Mouse (Mus musculus) frontal cortex, postnatal 14 days (tissue): ENCODE data around the gene Rufy3.

Source experiments
- DNase-seq, 2 experiments: peaks; one replicate each; pipeline ENCODE4 v3.0.0; 2022; ENCODE audit warnings: low spot score in 2 of 2

Gene Rufy3

DNA sequence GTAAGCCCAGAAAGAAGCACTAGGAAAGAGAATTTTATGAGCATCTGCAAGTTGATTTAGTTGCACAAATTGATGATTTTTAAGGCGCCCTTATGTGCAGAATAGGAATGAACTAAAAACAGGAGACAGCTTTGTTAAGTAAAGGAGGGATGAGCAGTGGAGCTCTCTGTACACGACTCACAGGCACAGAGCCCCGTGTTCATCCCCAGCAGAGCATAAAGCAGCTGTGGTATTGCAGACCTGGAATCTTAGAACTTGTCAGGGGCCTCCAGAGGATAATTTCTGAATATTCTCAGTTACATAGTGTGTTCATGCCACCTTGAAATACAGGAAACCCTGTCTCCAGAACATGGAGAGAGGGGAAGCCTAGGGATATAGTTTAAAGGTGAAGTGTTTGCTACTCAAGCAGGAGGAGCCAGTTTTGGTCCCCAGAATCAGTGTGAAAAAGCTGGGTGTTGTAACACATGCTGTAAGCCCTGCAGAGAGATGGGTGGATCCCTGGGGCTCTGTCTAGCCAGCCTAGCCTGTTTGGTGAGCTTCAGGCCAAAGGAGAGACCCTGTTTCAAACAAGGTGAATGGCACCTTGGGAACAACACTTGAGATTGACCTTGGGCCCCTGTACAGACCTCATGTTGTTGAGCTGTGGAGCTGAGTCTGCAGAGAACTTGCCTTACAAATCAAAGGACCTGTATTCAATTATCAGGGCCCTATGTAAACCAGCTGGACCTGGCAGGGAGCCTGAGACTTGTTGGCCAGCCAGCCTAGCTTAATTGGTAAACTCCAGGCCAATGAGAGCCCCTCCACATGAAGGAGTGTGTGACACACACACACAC lies 10.9 kb downstream of the Rufy3 start:
- no peak for DNase-seq

DNA sequence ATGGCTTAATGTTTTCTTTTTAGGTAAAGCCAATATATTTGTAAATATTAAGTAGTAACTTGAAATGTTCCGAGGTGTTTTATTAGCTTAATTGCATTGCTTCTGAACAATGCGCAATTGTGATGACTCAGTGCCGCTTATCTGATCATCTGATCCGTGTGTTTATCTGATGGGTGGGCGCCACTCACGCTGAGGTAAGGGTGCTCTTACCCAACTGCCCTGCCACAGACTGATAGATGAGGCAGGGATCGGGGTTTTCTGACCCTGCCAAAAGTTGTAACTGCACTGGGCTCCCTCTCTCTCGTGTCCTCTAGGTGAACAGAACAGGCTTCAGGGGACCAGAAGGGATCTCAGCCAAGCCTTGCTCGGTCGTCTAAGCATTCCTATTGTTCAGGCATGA lies 15.8 kb downstream of the Rufy3 start:
- DNase-seq, result no peak

DNA sequence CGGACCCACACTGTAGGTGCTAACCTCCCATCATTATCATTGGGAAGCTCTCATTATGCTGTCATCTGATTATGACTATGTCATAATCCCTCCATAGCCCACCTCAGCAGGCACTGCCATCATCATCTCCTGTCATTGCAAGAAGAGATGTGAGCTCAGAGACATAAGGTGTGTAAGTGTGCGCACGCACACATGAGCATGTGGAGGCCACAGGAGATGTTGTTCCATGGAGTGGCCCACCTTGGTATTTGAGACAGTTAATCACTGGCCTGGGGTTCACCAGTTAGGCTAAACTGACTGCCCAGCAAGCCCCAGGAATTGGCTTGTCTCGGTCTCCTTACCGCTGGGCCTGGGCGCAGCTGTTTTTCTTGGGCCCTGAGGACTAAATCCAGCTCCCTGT lies 16.5 kb downstream of the Rufy3 start:
- no peak for DNase-seq

DNA sequence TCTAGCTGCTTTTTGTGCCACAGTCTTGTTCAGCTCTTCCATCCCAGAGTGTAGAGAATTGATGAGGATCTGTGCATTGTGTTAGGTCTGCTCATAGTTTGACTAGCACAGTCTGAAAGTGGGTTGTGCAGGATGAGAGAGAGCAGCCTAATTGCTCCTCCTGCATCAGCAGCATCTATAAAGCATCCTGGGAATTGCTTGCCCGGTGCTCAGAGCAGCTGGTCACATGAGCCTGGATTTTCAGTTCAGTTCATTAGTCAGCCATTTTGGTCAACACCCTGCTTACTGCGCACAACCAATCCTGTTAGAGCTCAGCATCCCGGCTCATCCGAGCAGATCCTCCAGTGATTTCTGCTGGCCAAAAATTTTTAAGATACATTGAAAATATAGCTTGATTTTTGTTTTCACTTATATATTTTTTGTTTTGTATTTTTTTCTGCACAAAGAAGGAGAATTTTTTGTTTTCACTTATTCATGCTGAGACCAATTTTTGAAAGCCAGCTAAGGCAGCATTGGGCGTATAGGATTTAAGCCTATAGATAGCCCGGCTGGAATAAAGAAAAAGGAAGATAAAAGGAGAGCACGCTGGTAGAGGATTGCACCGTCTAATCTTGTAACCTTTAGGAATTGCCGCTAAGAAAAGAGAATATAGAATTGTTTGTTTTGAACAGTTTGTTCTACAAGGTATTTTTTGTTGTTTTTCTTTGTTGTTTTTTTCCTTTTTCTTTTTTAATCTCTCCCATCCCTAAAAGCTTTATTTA lies 18.6 kb downstream of the Rufy3 start:
- DNase-seq, result peak; percentile 78 to 87

DNA sequence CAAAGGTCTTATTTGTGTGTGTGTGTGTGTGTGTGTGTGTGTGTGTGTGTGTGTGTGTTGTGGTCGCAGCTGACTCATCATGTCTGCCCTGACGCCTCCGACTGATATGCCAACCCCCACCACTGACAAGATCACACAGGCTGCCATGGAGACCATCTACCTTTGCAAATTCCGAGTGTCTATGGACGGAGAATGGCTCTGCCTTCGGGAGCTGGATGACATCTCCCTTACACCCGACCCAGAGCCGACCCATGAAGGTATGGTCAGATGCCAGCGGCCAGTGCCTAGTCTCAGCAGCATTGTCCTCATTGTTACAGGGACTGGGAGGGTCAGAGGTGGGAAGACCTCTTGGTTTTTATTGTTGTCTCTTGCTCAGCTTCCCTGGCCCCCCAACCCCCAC lies 19.2 kb downstream of the Rufy3 start:
- DNase-seq, result peak; percentile 24 to 50

DNA sequence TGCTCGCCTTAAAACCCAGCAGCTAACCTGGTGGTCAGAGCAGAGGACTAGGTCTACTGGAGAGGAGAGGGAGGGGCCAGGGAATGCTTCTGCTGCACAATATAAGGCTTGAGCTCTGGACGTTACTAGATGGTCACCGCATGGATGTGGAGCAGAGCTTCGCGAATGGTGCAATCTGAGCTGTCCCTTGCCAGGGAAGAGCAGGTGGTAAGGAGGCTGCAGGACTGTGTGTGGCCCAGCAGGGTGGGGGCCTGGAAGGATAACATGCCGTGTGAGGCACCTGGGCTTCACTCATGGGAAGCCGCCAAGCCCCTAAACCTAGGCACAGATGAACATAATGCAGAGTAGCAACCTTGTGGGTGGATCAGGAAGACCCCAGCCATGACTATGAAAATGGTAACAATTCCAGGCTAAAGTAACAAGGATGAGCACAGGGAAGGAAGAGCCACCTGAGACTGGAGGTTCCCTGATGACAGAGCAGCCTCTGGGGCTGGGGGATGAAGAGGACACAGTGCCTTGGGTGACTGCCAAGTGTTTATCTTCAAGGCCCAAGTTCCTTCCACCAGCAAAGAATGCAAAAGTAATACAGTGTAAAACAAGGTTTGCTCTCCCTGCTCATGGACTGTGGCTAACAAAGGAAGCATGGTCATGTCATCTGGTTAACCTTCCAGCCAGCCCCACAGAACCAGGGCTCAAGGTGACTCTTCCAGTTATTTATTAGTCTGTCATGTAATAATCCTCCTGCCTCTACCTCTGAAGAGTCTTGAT lies 21.8 kb downstream of the Rufy3 start:
- no peak for DNase-seq

DNA sequence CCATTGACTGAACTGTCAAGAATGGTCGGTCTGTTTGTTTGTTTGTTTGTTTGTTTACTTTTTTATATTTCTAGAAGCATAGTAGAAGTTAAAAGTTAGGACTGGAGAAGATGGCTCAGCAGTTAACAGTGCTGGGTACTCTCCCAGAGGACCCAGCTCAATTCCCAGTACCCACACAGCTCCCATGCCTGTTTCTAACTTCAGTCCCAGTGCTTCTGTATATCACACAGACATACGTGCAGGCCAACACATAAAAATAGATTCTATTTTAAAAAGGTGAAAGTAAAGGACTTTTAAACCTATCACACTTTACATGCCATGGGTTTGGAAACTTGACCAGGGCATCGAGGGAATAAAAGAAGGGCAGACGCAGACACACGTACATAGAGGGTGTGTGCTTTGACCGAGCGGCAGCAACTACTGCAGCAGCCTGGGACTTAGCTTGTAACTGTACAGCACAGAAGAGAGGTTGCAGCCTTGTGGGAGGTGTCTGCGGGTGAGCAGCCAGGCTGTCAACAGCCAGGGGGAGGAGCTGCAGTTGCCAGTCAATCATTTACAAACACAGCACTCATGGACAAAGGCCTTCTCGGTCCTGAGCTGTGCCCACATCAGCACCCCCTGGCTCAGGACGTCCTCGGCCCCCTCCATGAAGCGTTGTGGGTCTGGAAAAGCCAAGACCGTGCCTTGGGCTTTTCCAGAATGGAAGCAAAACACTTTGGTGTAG lies 22.5 kb downstream of the Rufy3 start:
- DNase-seq, result no peak

DNA sequence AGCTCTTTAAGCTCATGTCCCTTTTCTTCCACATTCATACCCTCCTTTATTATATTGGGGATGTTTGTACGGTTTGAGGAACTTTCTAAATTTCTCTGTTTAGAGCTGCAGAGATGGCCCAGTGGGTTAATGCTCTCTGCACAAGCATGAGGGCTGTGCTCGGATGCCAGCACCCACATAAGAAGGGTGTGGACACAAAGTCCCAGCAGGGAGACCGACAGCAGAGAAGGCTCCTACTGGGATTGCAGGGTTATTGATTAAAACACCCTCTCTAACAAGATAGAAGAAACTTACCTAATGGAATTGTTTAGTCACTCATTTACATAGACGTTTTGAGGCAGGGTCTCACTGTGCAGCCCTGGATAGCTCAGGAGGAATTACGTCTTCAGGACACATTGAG lies 23.6 kb downstream of the Rufy3 start:
- no peak for DNase-seq

DNA sequence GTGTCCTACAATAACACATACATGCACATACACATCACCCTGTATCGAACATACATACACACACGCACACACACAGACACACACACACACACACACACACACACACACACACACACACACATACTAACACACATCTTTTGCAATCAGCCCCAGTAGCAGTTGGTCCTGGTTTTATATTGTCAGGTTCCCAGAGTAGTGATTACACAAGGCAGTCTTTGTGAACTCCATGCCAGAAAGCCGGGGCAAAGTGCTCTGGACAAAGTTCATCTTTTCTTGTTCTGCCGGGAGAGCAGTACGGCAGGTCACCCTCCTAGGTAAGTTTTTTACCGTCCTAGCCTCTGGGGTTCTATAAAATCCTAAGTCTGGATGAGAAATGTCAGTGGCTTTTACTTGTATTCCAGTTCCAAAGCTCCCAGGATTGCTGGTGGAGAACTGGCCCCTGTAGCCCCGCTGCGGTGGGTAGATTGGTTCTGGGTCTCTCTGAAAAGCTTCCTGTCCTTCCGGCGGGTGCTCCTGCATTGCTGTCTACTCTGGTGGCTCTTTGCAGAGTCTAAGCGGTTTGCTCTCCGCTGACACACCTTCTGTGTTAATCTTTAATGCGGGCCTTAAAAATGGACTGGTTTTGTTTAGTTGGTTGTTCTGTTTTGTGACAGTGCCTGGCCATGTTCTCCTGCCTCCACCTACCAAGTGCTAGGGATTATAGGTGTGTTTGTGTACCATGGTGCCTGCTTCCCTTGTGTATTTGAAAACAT lies 28.8 kb downstream of the Rufy3 start:
- no peak for DNase-seq

DNA sequence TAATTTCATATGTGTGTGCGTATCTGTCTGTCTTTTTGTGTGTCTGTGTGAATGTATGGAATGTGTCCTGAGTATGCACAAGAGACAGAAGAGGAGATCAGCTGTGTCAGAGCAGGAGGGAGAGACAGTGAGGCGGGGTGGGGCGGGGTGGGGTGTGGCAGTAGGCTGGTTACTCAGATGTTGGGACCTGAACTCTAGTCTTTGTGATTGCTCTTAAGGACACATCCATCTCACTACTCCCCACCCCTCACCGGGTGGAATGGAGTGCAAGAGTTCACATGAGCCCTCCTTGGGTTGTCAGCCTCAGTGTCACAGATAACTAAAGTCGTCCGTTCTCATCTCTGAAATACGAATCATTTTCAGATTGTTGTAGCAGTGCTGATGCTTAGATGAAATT lies 29.3 kb downstream of the Rufy3 start:
- DNase-seq, result no peak

DNA sequence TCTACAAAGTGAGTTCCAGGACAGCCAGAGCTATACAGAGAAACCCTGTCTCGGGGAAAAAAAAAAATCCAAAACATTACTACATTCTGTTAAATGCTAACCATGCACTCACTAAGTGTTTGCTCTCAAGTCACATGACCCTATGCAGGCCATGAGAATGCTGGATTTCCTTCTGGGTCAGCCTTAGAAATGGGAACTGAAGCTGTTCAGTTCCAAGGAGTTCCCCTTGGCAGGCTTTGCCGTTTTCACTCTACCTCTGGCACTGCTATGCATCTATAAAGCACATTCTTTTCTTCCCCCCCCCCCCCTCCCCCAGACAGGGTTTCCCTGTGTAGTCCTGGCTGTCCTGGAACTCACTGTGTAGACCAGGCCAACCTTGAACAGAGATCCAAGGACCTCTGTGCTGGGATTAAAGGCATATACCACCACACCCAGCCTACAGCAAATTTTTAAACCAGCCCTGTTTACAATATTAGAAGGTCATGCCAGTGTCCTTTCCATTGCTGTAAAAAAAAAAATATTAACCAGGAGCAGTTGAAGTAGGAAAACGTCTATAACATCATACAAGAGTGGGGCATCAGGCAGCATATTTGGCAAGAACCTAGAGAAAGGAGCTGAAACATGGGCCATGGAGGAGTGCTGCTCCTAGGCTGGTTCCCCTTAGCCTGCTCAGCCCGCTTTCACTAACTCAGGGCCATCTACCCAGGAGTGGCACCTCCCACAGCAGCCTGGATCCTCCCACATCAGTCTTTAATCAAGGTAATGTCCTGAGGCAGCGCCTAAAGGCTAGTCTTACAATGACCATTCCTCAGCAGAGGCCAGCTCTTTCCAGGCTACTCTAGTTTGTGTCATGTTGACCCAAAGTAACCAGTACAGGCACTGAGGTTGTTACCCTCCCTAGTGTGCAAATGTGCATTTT lies 31.0 kb downstream of the Rufy3 start:
- no peak for DNase-seq

DNA sequence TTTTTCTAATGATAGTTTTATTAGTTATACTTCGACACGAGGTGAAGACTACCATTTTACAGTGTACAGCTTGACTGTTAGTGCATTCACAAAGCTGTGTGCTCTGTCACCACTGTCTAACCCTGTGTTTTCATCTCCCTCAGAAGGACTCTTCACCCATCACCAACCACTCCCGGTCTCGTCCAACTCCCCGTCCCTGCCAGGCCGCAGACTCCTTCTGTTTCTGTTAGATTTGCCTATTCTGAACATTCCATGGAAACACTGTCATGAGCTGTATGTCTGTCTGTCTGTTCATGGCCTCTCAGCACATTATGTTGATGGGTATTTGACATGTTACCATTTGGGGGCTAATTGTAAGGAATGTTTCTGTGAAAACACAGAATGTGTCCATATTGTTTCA lies 34.1 kb downstream of the Rufy3 start:
- DNase-seq, result no peak

DNA sequence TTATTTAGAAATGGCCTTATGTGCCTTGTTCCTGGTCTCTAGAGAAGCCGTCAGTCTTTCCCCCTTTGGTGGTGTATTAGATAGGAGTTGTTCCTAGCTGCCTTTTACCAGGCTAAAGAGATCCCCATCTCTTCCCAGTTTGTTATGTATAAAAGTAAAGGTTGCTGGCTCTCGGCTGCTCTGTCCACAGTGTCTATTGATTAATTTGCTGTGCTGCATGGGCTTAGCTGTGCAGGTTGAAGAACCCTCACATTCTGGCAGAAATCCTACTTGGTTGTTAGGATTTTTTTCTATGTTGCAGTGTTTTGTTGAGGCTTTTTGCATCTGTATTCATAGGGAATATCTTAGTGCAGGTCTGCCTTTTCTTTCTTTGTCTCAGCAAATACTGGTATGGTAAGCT lies 37.2 kb downstream of the Rufy3 start:
- DNase-seq, result no peak

DNA sequence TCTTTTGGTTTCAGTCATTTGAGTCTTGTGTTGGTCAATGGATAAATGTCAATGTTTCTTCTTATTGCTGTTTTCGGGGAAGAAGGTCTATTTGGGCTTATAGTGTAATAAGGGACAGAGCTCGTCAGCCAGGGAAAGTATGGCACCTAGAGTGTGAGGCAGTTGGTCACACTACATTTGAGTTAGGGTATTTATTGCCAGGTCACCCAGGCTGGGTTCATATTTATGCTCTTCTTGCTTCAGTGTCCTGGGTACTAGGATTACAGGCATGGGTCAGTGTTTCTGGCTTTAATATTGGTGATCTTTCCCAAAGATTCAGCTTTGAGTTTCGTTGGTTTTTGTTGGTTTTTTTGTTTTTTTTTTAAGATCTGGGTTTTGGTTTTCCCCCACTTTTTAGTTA lies 37.9 kb downstream of the Rufy3 start:
- no peak for DNase-seq

DNA sequence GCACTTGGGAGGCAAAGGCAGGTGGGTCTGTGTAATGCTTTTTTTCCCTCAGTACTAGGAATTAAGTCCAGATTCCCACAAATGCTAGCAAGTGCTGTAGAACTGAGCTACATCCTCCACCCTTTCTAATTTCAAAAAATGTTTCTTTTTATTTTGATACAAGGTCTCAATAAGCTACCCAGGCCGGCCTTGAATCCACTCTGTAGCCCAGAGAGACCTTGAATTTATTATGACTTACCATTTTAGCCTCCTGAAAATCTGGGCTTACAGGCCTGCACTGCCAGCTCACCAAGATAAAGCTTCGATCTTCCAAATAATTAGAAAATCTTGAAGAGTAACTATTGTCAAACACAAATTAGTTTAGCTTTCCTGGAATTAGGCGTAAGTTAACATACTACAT lies 39.2 kb downstream of the Rufy3 start:
- DNase-seq, result no peak

DNA sequence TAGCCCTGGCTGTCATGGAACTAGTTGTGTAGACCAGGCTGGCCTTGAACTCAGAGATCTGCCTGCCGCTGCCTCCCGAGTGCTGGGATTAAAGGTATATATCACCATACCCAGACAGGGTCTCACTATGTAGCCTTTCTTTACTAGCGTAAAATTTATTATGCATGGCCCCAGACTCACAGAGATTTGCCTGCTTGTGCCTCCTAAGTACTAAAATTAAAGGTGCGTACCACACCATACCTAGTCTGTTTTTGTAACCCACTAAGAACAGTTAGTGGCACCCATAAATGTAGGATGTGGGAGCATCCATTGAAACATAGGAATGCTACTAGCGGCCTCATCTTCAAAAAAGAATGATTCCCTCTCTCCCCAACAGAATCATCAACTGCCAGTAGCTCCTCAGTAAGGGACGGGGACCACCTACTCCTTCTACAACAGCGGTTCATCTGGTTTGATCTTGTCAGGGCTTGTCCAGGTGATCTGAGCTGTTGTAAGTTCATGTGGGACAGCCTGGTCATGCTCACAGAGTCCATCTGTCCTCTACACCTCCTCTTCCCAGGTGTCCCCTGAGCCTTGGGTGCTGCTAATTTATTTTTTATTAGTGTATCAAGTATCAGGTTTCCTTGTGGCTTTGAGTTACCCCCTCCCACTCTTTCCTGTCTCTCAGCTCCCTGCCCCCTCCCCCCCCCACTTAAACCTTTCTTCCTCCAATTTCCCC lies 40.0 kb downstream of the Rufy3 start:
- no peak for DNase-seq

DNA sequence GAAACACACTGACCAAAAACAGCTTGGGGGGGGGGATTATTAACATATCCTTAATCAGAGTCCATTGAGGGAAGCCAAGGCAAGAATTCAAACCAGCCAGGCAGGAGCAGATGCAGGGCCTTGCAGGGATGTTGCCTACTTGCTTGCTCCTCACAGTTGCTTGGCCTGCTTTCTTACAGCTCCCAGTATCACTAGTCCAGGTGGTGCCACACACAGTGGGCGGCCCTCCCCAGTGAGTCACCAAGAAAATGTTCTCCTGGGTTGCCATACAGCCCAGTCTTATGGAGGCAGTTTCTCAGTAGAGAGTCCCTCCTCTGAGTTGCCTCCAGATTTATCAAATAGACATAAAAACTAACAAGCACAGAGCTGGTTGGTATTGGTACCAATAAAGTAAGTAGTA lies 49.3 kb downstream of the Rufy3 start:
- DNase-seq, result peak in 1 of 2 experiments; percentile 11

DNA sequence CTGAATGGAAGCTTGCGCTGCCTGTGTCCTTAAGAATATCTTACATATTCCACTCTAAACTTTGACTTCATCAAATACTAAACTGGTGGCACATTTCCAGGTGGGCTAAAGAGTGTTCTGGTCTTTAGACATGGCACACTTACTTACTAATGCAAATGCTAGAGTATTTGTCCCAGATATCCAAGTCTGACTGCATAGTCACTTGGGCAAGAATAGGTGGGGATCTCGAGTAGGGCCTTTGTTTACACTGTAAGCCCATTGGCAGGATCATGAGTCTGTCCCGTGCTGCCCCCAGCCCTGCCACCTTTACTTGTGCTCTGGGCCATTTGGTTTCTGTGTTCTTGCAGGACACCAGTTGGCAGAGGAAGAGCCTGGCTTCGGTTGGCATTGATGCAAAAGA lies 52.1 kb downstream of the Rufy3 start:
- DNase-seq, result no peak

DNA sequence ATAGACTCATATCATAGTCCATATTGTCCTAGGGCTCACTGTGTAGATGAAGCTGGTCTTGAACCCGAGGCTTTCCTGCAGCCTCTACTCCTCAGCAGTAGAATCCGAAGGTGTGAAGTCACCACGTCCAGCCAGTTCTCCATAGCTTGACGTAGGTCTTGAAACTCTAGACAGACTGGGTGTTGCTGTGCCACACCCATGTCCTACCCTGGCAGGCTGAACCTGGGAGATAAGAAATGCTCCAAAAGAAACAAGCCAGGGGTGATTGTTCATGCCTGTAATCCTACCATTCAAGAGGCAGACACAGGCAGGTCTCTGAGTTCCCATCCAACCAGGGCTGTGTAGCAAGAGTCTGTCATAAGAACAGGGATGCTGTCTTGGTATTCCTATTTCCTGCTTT lies 62.7 kb downstream of the Rufy3 start:
- no peak for DNase-seq
